Mouse (Mus musculus) splenic B cell, adult 2 months (primary cell): Measurements from ENCODE around the gene Mnat1.

Experiments used
- DNase-seq: peaks from one replicate; pipeline ENCODE4 v3.0.0-alpha.2; 2011; ENCODE audit warnings: low read depth, low spot score
- H3K27me3 ChIP-seq: 2 replicates; pipeline ENCODE4 v1.6.1; 2012; ENCODE audit warnings: mild to moderate bottlenecking, low read length, moderate library complexity, mixed read lengths; ENCODE audit not compliant: control insufficient read depth, poor library complexity, insufficient read depth, severe bottlenecking
- H3K36me3 ChIP-seq: 2 replicates; pipeline ENCODE4 v1.6.1; 2012; ENCODE audit warnings: mild to moderate bottlenecking, low read length, moderate library complexity, mixed read lengths; ENCODE audit not compliant: control insufficient read depth, poor library complexity, insufficient read depth, severe bottlenecking

The Mnat1 gene

GRCm38 (mm10) chr12:73198451-73198850, 74.9 kb downstream of the Mnat1 start:
- Histone ChIP-seq H3K27me3 (no peaks in the 10 kb centered on the region), H3K36me3 (no peaks in the 10 kb centered on the region)
- DNase-seq: no peak

GRCm38 (mm10) chr12:73199375-73199774, 75.9 kb downstream of the Mnat1 start:
- no peak for DNase-seq
- no peaks in the 10 kb centered on the region for H3K36me3 ChIP-seq
- H3K27me3 ChIP-seq: no peaks in the 10 kb centered on the region

- Histone ChIP-seq H3K36me3 (no peaks in the 10 kb centered on the region), H3K27me3 (no peaks in the 10 kb centered on the region)
- peak; percentile 73 for DNase-seq
Observed at GRCm38 (mm10) chr12:73201587-73201986, 78.1 kb downstream of the Mnat1 start.

- Histone ChIP-seq H3K36me3 (no peaks in the 10 kb centered on the region), H3K27me3 (no peaks in the 10 kb centered on the region)
- no peak for DNase-seq
Observed at GRCm38 (mm10) chr12:73205710-73206649, 82.5 kb downstream of the Mnat1 start.

- Histone ChIP-seq H3K36me3 (no peaks in the 10 kb centered on the region), H3K27me3 (no peaks in the 10 kb centered on the region)
- DNase-seq: no peak
Observed at GRCm38 (mm10) chr12:73207008-73207407, 83.5 kb downstream of the Mnat1 start.

- Histone ChIP-seq H3K36me3 (no peaks in the 10 kb centered on the region), H3K27me3 (no peaks in the 10 kb centered on the region)
- DNase-seq: no peak
Observed at GRCm38 (mm10) chr12:73207461-73207860, 83.9 kb downstream of the Mnat1 start.

GRCm38 (mm10) chr12:73208518-73208917, 85.0 kb downstream of the Mnat1 start:
- Histone ChIP-seq H3K27me3 (no peaks in the 10 kb centered on the region), H3K36me3 (no peaks in the 10 kb centered on the region)
- DNase-seq: no peak

- no peak for DNase-seq
- Histone ChIP-seq H3K27me3 (no peaks in the 10 kb centered on the region), H3K36me3 (no peaks in the 10 kb centered on the region)
Observed at GRCm38 (mm10) chr12:73209117-73209516, 85.6 kb downstream of the Mnat1 start.

- no peaks in the 10 kb centered on the region for H3K27me3 ChIP-seq
- no peaks in the 10 kb centered on the region for H3K36me3 ChIP-seq
- peak; percentile 7 for DNase-seq
Observed at GRCm38 (mm10) chr12:73210454-73210853, 86.9 kb downstream of the Mnat1 start.

- no peaks in the 10 kb centered on the region for H3K36me3 ChIP-seq
- no peaks in the 10 kb centered on the region for H3K27me3 ChIP-seq
- DNase-seq: no peak
Observed at GRCm38 (mm10) chr12:73215773-73216172, 92.3 kb downstream of the Mnat1 start.

- no peaks in the 10 kb centered on the region for H3K27me3 ChIP-seq
- no peak for DNase-seq
- no peaks in the 10 kb centered on the region for H3K36me3 ChIP-seq
Observed at GRCm38 (mm10) chr12:73218632-73219031, 95.1 kb downstream of the Mnat1 start.

GRCm38 (mm10) chr12:73221235-73221634, 97.7 kb downstream of the Mnat1 start:
- H3K36me3 ChIP-seq: no peaks in the 10 kb centered on the region
- no peaks in the 10 kb centered on the region for H3K27me3 ChIP-seq
- no peak for DNase-seq

- no peaks in the 10 kb centered on the region for H3K36me3 ChIP-seq
- H3K27me3 ChIP-seq: no peaks in the 10 kb centered on the region
- no peak for DNase-seq
Observed at GRCm38 (mm10) chr12:73223872-73224271, 100.4 kb downstream of the Mnat1 start.

GRCm38 (mm10) chr12:73228427-73228826, 104.9 kb downstream of the Mnat1 start:
- H3K36me3 ChIP-seq: no peaks in the 10 kb centered on the region
- no peak for DNase-seq
- H3K27me3 ChIP-seq: no peaks in the 10 kb centered on the region

GRCm38 (mm10) chr12:73230196-73230595, 106.7 kb downstream of the Mnat1 start:
- no peak for DNase-seq

More at GRCm38 (mm10) chr12:73230196-73230595, 106.7 kb downstream of the Mnat1 start:
- no peaks in the 10 kb centered on the region for H3K36me3 ChIP-seq
- H3K27me3 ChIP-seq: no peaks in the 10 kb centered on the region
